Mouse (Mus musculus): ENCODE data around the gene Fam170b.

Fam170b gene

GRCm38 (mm10) chr14:32827994-32828650 lies 5.6 kb upstream of the Fam170b start:
- DNase-seq (ENCODE audit: low spot score) = no peak

DNA sequence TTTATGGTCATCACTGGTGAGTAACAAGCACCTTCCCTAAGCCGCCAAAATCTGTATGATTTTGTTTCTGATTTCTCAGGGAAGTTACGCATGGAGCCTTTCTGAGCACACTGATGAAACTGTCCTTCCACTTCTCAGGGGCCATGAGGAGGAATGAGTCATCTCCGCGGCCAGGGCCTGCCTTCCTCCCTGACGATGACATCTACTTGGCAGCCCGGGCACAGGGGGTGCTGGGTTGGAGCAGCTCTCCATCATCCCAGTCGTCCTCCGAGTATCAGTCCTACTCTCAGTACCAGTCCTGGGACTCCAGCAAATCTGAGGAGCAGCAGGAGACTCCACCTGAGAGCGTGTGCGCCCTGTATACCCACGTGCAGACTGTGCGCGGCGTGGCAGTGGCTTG lies 1.4 kb downstream of the Fam170b start:
- no peak for DNase-seq (ENCODE audit: low spot score)

DNA sequence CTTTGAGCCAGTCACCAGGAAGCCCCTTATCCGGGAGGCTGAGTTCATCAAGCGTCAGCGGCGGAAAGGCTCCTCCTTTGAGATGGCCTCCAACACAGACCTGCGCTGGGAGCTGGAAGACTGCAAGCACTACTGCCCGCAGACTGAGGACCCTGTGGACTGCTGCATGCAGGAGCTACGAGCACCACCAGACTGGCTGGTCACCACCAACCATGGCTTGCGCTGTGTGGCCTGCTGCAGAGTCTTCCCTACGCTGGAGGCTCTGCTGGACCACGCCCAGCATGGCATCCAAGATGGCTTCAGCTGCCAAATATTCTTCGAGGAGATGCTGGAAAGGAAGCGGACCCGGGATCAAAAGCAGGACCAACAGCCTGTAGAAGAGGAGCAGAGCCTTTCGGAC lies 1.8 kb downstream of the Fam170b start:
- DNase-seq (ENCODE audit: low spot score) = no peak

DNA sequence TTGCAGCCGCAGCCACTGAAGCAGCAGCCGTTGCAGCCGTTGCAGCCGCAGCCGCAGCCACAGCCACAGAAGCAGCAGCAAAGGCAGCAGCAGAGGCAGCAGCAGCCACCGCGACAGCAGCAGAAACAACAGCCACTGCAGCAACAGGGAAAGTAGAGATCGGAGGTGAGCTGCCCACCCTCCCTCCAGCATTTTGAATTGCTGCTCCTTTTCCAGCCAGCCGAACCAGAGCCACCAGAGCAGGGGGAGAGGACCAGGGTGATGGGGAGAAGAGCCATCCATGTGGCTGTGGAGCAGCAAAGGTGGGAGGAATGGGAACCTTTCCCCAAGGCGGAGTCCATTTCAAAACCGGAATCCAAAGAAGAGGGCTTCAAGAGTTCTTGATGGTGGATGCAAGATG lies 2.4 kb downstream of the Fam170b start:
- no peak for DNase-seq (ENCODE audit: low spot score)

- no peak for DNase-seq (ENCODE audit: low spot score)
These were observed 8.3 kb downstream of the Fam170b start for GRCm38 (mm10) chr14:32842052-32842451.

DNA sequence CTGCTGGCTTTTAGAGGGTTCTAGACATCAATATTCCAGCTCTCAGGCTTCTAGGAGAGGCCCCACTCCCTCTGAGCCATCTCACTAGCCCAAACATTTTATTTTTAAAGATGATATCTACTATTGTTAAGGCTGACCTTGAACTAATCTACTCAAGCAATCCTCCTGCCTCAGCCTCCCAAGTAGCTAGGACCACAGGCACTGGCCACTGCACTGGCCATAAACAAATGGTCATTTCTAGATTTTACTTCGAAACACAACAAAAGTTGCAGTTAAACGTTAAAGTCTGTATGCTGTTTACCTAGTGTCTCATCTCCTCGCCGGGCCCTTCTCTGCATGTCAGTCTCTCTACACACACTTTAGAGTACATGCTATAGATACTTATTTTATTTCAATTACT lies 20.3 kb downstream of the Fam170b start:
- DNase-seq (ENCODE audit: low spot score) = no peak

GRCm38 (mm10) chr14:32856246-32856645 lies 22.5 kb downstream of the Fam170b start:
- DNase-seq (ENCODE audit: low spot score) = no peak

- no peak for DNase-seq (ENCODE audit: low spot score)
These were observed 23.0 kb downstream of the Fam170b start, which contains the start of gene Vstm4 for GRCm38 (mm10) chr14:32856681-32857328. Gene Vstm4 (plus strand): TSS chr14:32856756.

GRCm38 (mm10) chr14:32858361-32858760 lies 24.6 kb downstream of the Fam170b start:
- DNase-seq (ENCODE audit: low spot score) = no peak

GRCm38 (mm10) chr14:32858941-32859510 lies 25.3 kb downstream of the Fam170b start:
- DNase-seq (ENCODE audit: low spot score) = no peak

DNA sequence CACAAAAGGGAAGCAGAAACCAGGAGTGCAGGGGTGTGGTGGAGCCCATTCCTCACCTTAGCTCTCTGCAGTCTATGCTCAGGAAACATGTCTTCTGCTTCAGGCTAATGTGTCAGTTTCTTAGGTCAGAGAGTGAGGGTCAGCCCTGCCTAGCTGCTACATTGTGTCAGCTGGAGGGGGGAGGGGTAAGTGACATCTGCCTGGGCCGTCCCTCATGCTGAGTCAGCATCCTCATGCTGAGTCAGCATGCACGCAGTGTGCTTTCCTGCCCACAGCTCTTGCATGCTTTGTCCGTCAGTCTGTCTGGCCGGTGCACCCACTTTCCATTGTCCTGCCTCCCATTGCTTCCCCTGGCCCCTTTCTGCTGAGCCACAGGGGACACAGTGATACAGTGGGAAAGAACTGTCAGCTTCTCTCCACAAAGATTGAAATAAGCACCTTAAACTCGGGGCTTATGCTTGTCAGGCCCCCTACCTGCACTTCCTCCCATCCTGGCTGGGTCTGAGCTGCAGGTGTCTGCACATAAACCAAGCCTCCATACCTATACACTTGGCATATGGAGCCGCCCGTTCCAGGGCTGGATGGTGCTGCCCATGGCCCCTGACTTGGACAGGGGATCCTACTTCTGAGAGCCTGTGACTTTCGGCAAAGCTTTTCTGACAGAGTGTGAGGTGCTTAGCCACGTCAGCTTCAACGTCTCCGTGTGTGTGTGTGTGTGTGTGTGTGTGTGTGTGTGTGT lies 26.2 kb downstream of the Fam170b start:
- DNase-seq (ENCODE audit: low spot score) = no peak

GRCm38 (mm10) chr14:32861149-32861581 lies 27.4 kb downstream of the Fam170b start:
- no peak for DNase-seq (ENCODE audit: low spot score)

GRCm38 (mm10) chr14:32861656-32862055 lies 27.9 kb downstream of the Fam170b start:
- DNase-seq (ENCODE audit: low spot score) = no peak

GRCm38 (mm10) chr14:32865331-32865730 lies 31.6 kb downstream of the Fam170b start:
- no peak for DNase-seq (ENCODE audit: low spot score)

DNA sequence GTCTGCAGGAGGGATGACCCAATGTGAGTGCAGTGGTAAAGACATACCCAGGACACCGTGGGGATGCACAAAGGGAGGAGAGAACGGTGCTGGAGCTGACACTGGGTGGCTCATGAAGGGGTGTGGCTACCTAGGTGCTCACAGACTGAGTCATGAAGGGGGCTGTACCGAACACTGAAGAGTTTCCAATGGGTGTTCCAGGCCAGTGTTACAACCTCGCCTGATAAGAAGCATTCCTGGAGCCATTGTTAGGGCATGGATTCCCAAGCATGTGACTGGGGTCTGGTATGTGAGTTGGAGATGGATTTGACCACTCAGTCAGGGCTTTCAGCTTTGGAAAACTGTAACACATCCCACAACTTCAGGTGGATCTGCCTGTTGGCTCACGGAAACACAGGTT lies 38.2 kb downstream of the Fam170b start:
- no peak for DNase-seq (ENCODE audit: low spot score)

DNA sequence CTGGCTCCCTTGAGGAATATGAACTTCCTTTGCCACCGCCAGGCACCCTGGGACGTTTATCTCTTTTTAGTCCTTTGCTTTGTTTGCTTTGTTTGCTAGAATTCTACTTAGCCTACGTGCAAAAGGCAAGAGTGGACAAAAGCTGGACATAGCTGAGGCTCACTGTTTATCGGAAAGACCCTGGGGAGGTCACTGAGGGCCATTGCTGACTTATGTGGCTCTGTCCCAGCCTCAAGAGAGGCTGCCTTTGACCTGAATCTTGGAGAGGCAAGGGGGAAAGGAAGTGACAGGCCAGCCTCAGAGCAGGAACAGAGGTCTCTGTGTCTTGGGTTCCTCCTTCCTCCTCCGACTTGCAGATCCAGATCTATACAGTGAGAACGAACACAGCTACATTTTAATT lies 43.8 kb downstream of the Fam170b start:
- no peak for DNase-seq (ENCODE audit: low spot score)

- no peak for DNase-seq (ENCODE audit: low spot score)
These were observed 46.6 kb downstream of the Fam170b start for GRCm38 (mm10) chr14:32880332-32880731.

DNA sequence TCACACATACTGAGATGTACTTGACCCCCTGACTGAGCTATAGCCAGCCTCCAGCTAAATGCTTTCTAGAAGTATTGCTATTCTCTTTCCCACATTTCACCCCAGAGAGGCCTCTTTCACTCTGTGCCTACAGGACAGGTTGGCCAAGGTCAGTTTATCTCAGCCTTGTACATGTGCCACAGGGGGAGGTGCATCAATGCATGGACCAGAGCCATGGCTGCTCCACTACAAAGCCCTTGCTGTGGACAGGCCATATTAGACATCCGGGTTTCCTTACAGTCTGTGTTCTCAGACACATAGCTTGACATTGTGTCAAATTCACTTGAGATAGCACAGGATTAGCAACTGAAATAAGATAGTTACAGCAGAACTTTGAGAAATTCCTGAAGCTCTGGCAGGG lies 47.9 kb downstream of the Fam170b start:
- no peak for DNase-seq (ENCODE audit: low spot score)

All from T-cell, adult 2 months (primary cell).